Mouse (Mus musculus): Measurements from ENCODE around the gene Rgs6.

Rgs6 gene

DNA sequence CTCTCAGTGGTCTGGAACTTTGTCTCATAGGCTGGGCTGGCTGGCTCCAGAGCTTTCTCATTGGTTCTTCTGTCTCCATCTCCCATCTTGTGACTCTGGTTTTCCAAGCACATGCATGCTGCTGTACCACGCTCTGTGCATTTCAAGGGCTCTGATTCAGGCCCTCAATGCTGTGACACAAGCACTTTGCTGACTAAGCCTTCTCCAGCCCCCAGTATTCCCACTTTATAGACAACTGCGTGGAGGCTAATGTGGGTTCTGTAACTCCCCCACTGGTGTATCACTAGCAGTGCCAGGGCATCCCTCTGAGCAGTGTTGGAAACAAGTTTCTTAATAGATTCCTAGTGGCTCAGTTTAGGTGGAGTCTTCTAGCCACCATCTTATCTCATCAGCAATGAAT lies 174.0 kb downstream of the Rgs6 start:
- no peak for DNase-seq

DNA sequence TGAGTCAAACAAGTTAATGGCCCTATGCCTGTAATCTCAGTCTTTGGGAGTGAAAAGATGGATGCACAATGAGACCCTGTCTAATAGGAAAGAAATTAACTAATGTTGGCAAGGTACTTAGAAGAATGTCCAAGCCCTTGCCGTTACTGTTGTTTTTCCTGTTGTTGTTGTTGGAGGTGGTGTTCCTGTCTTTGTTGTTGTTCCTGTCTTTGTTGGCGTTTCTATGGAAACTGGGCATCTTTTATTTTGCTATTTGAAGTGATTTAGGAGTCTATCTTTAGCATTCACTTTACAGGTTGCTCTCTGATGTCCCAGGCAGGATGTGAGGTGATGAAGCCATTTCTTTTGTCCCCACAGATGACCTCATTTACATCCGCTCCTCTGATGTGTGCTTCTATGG lies 180.6 kb downstream of the Rgs6 start:
- no peak for DNase-seq

DNA sequence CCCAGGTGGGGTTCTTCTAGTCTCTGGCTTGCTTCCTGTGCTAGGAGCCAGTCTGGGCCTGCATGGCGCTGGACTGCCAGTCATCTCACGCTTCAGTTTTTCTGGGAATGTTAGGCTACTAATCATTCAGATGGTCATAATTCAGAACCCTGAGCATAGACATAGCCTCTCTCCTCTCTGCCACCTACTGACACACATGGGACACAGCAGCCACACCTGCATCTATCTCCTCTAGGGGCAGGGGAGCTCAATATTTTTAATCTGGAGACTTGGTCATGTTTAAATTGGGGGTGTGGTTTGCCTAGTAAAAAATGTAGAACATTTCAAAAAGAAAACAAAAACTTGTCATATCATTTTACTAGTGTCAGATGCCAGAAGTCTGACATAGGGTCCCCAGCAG lies 184.1 kb downstream of the Rgs6 start:
- DNase-seq = no peak

DNA sequence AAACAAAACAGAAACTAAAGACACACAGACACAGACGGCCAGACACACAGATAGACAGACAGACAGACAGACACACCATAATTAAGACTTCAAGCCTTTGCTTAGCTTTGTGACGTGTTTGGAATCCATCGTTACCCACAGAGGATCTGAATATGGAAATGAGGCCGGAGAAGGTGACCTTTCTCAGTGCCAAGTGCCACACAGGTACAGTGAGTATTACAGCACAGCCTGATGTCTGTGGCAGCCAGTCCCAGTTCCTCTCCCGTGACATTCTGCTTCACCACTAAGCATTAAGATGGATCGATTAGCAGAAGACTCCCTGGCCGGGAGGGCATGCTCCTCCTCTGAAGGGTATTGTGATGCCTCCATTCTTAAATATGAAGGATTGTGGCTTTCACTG lies 186.5 kb downstream of the Rgs6 start:
- no peak for DNase-seq

GRCm38 (mm10) chr12:82776686-82777085 lies 188.6 kb downstream of the Rgs6 start:
- DNase-seq = no peak

- no peak for DNase-seq
Observed at GRCm38 (mm10) chr12:82780936-82781335, 192.8 kb downstream of the Rgs6 start.

- no peak for DNase-seq
Observed at GRCm38 (mm10) chr12:82781414-82781813, 193.3 kb downstream of the Rgs6 start.

- DNase-seq = no peak
Observed at GRCm38 (mm10) chr12:82792122-82792521, 204.0 kb downstream of the Rgs6 start.

DNA sequence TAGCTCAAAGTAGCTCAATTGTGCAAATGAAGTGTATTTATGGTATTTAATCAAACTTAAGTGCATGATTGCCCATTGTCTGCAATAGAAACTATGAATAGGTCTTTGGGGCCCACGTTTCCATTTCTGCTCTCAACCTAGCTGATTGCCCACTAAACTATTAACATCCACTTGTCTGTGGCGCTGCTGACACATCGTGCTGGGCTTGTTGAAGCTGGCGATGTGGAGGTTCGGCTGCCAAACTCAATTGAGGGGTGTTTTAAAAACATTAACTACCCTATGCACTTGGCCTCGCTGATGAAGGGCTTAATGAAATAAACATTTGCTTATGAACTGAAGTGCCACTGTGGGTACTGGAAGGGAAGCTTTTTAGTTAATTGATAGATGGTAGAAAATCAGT lies 211.8 kb downstream of the Rgs6 start:
- no peak for DNase-seq

- no peak for DNase-seq
Observed at GRCm38 (mm10) chr12:82801736-82802135, 213.6 kb downstream of the Rgs6 start.

- no peak for DNase-seq
Observed at GRCm38 (mm10) chr12:82802711-82803110, 214.6 kb downstream of the Rgs6 start.

DNA sequence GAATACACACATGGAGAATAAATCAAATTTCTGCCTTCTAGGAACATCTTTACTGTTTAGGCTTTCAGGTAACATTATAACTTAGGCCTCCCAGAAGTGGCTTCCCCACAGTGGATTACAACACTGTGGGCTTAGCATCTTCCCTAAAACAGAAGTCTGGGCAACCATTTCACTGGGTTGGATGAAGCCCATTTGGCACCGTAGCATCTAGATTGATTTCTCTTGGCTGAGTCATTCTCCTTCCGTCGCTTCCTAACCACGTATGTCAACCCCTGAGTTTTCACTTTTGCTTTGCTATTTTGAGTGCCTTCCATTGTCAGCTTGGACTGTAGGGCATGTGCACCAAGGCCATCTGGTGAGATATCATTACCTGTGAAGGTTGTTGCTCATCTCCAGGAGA lies 217.1 kb downstream of the Rgs6 start:
- no peak for DNase-seq

DNA sequence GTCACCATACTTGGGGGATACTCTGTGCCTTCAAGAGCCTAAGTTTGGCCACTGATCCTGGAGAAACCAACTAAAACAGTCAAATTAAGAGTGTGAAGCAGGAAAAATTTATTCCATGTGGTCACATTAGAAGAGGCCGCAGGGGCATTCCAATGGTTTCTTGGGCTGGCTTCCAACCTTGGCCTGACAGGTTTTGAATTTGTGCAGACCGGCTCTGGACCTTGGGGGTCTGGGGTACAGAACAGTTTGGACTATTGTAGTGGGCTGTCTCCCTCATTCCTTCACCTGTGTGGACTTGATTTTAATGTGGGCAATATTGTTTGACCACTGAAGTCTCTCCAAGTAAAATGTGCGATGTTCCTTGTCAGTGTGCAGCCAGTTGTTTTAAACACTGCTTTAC lies 222.5 kb downstream of the Rgs6 start:
- peak; percentile 33 to 34 for DNase-seq

- DNase-seq = no peak
Observed at GRCm38 (mm10) chr12:82815982-82816381, 227.9 kb downstream of the Rgs6 start.

DNA sequence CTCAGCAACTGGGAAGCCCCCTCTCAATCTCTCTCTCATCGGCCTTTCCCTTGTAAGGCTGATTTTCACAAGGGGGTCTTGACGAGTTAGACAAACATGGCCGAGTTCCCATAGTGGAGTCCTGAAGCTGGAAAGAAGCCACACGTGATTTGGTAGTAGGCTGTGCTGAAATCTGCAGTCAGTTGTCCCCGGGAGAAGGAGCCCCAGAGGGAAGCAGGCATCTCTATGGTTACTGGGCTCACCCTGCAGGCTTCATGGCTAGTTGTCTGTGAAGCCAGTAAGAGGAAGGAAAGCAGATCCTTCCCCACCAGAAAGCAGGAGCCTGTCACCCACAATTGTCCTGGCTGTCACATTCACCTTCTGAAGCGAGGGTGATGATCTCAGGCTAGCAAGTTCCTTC lies 231.2 kb downstream of the Rgs6 start:
- no peak for DNase-seq

GRCm38 (mm10) chr12:82819991-82820390 lies 231.9 kb downstream of the Rgs6 start:
- DNase-seq = no peak

DNA sequence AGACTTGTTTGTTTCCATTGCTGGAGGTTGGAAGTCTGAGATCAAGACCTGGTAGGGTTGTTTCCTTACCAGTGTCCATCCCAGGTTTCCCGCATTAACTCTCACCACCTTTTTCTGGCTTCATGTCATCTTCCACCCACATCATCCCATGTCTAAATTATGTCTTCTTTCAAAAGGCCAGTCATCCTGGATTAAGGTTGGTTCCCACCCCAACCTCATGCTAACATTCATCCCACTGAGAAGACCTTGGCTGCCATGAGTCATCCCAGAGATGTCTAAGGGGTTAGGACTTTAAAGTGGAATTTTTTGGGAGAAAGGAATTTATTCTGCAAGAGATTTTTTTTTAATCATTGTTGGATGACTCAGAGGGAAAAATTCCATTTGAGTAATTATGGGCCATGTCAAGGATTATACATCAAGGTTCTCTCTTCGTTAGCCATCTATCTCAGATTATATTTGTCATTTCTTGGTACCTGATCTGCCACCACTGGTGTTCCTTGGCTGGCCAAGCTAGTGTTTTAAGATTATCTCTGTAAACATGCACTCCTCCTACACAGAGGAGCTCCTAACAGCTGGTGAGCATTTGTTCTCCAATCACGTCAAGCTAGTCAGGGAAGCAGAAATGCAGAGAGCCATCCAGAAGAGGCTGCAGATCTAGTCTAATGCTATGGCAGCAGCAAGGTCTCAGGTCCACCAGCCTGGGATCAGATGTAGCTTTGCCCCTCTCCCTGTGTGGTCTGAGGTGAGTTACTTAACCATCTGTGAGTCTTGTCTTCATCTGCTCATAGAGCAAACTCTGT lies 234.9 kb downstream of the Rgs6 start:
- DNase-seq = no peak

GRCm38 (mm10) chr12:82830333-82830732 lies 242.2 kb downstream of the Rgs6 start:
- DNase-seq = no peak

DNA sequence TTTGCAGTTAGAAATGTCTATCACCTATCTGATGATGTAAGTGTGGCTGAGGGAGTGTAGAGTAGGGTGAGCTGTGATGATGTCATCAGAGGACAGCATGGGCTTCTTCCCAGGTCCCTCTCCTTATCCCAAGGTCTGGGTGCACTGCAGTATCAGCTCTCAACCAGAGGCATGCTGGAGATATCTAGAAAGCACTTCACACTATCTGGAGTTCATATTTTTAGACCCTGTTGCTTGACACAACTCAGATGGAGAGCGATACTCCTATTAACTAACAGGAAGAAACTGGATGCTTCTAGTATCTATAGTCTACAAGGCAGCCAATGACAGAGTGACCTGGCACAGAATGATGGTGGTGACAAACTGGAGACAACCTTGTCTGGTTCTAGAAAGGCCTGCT lies 250.5 kb downstream of the Rgs6 start:
- DNase-seq = no peak

DNA sequence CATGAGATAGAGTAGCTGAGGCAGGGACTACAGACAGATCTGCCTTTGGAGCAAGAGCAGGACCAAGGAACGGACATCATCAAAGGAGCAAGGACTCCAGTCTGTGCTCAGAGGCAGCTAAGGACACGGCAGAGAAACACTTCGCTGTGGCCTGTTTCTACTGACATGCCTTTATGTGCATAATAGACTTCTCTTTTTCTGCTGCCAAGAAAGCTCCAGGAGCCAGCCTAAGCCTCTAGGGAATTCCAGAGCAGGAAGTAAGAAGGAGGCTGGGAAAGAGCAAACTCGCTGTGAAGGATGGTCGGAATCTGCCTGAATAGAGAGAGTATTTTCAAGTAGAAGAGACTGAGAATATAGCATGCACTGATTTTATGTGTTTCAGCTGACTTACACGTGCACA lies 253.5 kb downstream of the Rgs6 start:
- DNase-seq = peak in 1 of 2 experiments; percentile 6

GRCm38 (mm10) chr12:82848304-82848872 lies 260.3 kb downstream of the Rgs6 start:
- DNase-seq = no peak

DNA sequence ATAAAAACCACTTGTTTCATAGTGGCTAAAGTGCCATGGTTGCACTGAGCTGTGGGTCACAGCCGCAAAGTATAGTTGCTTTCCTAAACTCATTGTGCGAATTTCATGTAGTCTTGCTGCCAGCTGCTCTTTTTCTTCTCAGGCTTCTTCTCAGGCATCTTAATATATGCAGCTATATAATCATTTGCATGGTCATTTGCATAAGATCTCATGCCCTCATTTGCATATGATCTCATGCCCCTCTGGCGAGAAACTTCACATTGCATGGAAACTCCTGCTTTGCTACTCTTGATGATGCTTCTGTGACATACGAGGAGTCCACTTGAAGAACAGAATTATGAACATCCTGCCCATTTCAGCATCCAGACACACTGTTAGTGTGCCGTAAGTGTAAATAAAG lies 266.8 kb downstream of the Rgs6 start:
- DNase-seq = no peak

DNA sequence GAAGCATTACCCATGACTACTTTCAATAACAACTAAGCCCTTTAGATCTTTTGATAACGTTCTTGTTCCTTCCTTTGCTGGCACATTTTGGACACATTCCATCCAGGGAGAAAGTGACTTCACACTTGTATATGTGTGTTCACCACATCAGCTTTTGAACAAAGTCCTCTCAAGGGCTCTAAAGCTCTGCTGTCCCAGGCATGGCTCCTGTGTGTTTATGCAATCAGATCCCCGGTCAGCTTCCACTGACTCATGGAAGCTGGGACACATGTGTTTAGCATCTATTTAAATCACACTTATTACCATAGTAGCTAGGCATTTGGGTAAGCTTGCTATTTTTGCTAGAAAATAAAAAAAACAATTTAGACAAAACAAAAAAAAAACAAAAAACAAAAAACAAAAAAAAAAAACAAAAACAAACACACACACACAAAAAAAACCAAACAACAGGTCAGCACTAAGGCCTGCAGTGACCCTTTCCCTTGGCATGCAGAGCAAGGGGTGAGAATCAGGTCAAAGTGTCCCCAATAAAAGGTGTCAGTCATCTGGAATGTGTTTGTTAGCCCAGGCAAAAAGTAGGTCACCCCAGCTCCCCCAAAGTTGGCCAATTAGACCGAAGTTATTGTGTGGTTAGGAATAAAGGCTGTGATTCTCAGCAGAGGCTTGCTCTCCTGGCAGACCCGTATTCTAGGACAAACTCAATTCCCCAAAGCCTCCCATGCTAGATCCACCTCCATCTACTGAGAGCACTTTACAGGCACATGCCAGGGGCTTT lies 267.4 kb downstream of the Rgs6 start:
- no peak for DNase-seq

- DNase-seq = no peak
Observed at GRCm38 (mm10) chr12:82865686-82866085, 277.6 kb downstream of the Rgs6 start.
